Mouse (Mus musculus) forebrain, embryonic 15.5 days (tissue): ENCODE data around the gene Szt2. TPM values are rescaled to one million over a fixed set of nuclear protein-coding genes. Genes with fewer than 3 reads are reported as not detected.

ENCODE experiments used
- ATAC-seq: fragments of 200-750 bp; cut with Nextera tagmentation; replicated peaks from 2 replicates; pipeline ENCODE4 v1.8.0; 2017; ENCODE audit warnings: mild to moderate bottlenecking, moderate TSS enrichment, moderate library complexity
- H3K27ac ChIP-seq: fragments of 300-500 bp; sonication (generic); replicated peaks from 2 replicates; pipeline ENCODE4 v1.5.1; 2015; ENCODE audit warnings: mild to moderate bottlenecking, inconsistent platforms
- H3K27me3 ChIP-seq: fragments of 300-500 bp; sonication (generic); 2 replicates; pipeline ENCODE4 v1.6.1; 2015; ENCODE audit warnings: inconsistent platforms
- H3K36me3 ChIP-seq: fragments of 300-500 bp; sonication (generic); 2 replicates; pipeline ENCODE4 v1.6.1; 2015; ENCODE audit warnings: mild to moderate bottlenecking, inconsistent platforms
- H3K4me1 ChIP-seq: fragments of 300-500 bp; sonication (generic); 2 replicates; pipeline ENCODE4 v1.6.1; 2015; ENCODE audit warnings: inconsistent platforms
- H3K4me2 ChIP-seq: fragments of 300-500 bp; sonication (generic); replicated peaks from 2 replicates; pipeline ENCODE4 v1.6.1; 2015; ENCODE audit warnings: mild to moderate bottlenecking, inconsistent platforms
- H3K4me3 ChIP-seq: fragments of 300-500 bp; sonication (generic); 2 replicates; pipeline ENCODE4 v1.5.1; 2015; ENCODE audit warnings: mild to moderate bottlenecking, inconsistent platforms
- H3K9ac ChIP-seq: fragments of 300-500 bp; sonication (generic); replicated peaks from 2 replicates; pipeline ENCODE4 v1.6.1; 2015; ENCODE audit warnings: mild to moderate bottlenecking, inconsistent platforms
- H3K9me3 ChIP-seq: fragments of 300-500 bp; sonication (generic); 2 replicates; pipeline ENCODE4 v1.6.1; 2016; ENCODE audit warnings: inconsistent platforms
- WGBS: fragments of 180-500 bp; shearing (Covaris S2); methylation state at CpG from one replicate; pipeline ENCODE4 v1.1.7; 2015; ENCODE audit warnings: mixed read lengths; 5-methylcytosine and 5-hydroxymethylcytosine counted together
- polyA plus RNA-seq: library from polyadenylated mRNA; unstranded; fragments of >200 nt; fragmentation: Nextera tagmentation; extraction: Ambion mirVana; gene quantifications from 2 replicates; pipeline ENCODE4 v1.2.1, GENCODE M21; 2015

The Szt2 gene
- polyA plus RNA-seq, 1 experiment from 2014 or later = 12.7 TPM

DNA sequence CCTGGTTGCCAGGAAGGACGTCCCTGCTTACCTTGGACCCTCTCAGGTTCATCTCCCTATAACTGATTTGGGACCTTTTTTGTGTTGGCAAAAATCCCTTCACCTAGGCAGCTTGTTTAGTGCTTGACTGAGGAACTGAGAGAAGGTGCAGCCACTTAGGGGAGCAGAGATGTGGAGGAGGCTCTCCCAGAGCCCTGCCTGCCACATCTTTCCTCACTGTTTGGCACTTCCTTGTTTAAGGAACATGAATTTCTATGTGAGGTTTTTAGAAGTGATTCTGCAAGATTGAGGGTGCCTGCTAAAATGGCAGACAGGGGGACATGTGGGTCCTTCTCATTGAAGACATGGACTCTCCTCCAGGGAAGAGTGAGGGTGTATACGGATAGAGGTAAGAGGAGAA, 58.2 kb downstream of the Szt2 start:
- no peak for ATAC-seq

DNA sequence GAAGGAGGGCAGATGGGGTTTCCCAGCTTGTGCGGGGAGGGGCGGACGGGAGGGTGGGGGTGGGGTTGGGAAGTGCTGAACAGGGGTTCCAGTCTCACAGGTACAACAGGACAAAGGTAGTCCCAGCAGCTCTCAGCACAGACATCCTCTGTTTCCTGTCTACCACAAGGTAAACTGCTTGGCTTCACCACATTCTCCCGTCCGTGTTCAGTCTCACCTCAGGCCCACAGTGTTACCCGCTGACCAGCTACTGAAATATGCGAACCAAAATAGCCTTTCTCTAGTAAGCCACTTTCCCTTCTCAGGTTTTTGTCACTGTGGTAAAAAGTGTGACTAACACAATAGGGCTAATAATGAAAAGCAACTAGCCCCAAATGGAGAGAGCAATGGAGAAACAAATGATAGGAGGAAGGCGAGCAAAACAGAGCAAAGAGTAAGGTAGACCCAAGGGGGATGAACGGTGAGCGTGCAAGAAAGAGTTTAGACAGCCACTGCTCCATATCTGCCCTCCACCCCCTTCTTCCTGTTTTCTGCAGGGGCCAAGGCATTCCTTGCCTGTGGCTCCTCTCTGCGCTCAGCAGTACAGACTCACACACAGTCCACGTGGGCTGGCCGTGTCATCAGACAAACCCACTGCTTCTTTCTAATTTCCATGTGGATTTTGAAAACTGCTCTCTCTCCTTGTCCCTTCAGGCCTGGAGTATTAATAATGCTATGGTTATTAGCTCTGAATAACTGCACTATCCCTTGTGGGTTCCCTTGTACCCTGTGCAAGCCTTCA, 61.4 kb downstream of the Szt2 start:
- H3K4me2 ChIP-seq = no peak overlapping the region
- no peak overlapping the region for H3K4me3 ChIP-seq
- peaks cover 9% of the 10 kb centered on the region; the same call in 1 of the 2 replicates for H3K4me1 ChIP-seq
- no peak overlapping the region for H3K9ac ChIP-seq
- no peaks in the 10 kb centered on the region for H3K36me3 ChIP-seq
- H3K9me3 ChIP-seq = no peaks in the 10 kb centered on the region
- no peak overlapping the region for H3K27ac ChIP-seq
- H3K27me3 ChIP-seq = no peaks in the 10 kb centered on the region
- no peak for ATAC-seq
- WGBS = 79% methylated on average over 13 of the region's 13 CpGs

More for the DNA sequence above, 58.2 kb downstream of the Szt2 start:
- H3K4me1 ChIP-seq = peaks cover 23% of the 10 kb centered on the region
- no peaks in the 10 kb centered on the region for H3K36me3 ChIP-seq
- no peak overlapping the region for H3K4me3 ChIP-seq
- H3K9ac ChIP-seq = no peak overlapping the region
- no peak overlapping the region for H3K4me2 ChIP-seq
- no peaks in the 10 kb centered on the region for H3K9me3 ChIP-seq
- H3K27ac ChIP-seq = no peak overlapping the region
- 81% methylated on average over 2 of the region's 2 CpGs for WGBS
- H3K27me3 ChIP-seq = no peaks in the 10 kb centered on the region

DNA sequence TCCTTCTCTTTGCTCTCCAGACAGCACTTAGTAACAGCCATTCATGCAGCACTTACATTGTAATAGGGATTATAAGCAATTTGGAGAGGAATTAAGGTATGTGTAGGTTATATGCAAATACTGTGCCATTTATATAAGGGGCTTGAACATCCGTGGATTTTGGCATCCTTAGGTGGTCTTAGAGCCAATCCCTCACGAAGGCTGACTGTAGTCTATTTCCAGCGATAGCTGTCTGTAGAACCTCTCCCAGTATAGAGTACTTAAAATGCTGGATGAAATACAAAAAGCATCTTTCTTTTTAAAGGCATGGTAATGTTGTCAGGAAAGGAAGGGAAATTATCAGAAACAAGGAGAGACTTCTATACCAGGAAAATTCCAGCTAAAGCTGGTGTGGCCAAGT, 67.6 kb downstream of the Szt2 start:
- Histone ChIP-seq H3K4me3 (no peak overlapping the region), H3K4me1 (no peaks in the 10 kb centered on the region; the same call in 1 of the 2 replicates), H3K4me2 (no peak overlapping the region), H3K9me3 (no peaks in the 10 kb centered on the region), H3K27me3 (no peaks in the 10 kb centered on the region), H3K36me3 (no peaks in the 10 kb centered on the region), H3K27ac (peak overlapping the region; percentile 51), H3K9ac (no peak overlapping the region)
- WGBS = 65% methylated on average over 3 of the region's 3 CpGs
- no peak for ATAC-seq

DNA sequence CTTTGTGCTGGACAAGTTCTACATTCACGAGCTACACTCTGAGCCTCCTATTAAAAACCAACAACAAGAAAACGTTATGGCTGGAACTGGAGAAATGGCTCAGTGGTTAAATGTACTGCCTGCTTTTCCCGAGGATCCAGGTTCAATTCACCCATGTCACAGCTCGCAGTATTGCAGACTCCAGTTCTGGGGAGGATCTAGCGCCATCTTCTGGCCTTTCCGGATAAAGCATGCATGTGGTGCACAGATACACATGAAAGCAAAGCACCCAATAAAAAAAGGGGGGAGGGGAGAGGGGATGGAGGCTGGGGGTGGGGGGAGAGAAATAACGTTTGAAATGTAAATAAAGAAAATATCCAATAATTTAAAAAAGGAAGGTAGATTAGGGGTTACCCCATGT, 72.4 kb downstream of the Szt2 start:
- no peaks in the 10 kb centered on the region for H3K27me3 ChIP-seq

DNA sequence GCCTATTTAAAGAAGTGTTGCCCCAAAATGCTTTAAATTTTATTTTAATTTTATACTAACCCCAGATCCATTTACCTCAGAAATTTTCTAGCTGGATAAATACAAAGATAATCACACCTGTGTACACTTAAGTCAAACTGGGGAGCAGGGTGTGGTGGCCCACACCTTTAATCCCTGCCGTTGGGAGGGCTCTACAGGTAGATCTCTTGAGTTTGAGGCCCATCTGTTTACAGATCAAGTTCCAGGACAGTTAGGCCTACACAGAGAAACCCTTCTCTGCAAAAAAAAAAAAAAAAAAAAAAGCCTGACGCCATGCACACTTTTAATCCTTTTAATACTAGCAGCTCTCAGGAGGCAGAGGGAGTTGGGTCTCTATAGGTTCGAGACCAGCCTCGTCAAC, 73.1 kb downstream of the Szt2 start:
- WGBS = 78% methylated on average over 4 of the region's 4 CpGs
- no peaks in the 10 kb centered on the region for H3K4me1 ChIP-seq
- H3K9me3 ChIP-seq = no peaks in the 10 kb centered on the region
- ATAC-seq = no peak
- H3K27me3 ChIP-seq = no peaks in the 10 kb centered on the region
- H3K9ac ChIP-seq = no peak overlapping the region
- H3K4me2 ChIP-seq = no peak overlapping the region
- no peak overlapping the region for H3K4me3 ChIP-seq
- H3K36me3 ChIP-seq = no peaks in the 10 kb centered on the region
- H3K27ac ChIP-seq = no peak overlapping the region

More for the DNA sequence above, 72.4 kb downstream of the Szt2 start:
- H3K9me3 ChIP-seq = no peaks in the 10 kb centered on the region
- H3K9ac ChIP-seq = no peak overlapping the region
- H3K27ac ChIP-seq = no peak overlapping the region
- ATAC-seq = no peak
- no peak overlapping the region for H3K4me3 ChIP-seq
- no peaks in the 10 kb centered on the region; the same call in 1 of the 2 replicates for H3K4me1 ChIP-seq
- H3K4me2 ChIP-seq = no peak overlapping the region
- WGBS = 11% methylated on average over 7 of the region's 7 CpGs
- no peaks in the 10 kb centered on the region for H3K36me3 ChIP-seq

DNA sequence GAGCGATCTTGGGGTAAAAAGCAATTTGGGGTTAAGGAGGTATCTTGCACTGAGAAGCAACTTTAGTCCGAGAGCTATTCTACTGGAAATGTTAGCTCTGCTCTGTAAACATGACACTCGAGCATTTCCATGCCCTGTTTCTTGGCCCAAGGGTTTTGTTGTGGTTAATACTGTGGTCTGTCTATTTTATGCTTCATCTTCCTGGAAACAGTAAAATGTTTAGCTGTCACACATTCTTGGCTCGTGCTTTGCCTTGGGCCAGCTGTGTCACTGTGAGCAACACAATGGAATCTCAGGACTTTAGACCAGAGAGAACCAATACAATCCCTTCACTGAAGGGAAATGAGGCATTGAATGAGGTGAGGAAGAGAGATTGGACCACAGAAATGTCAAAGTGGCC, 77.3 kb downstream of the Szt2 start:
- 67% methylated on average over 4 of the region's 4 CpGs for WGBS
- Histone ChIP-seq H3K9me3 (no peaks in the 10 kb centered on the region), H3K36me3 (no peaks in the 10 kb centered on the region), H3K27ac (no peak overlapping the region), H3K4me2 (no peak overlapping the region), H3K27me3 (no peaks in the 10 kb centered on the region), H3K4me3 (no peak overlapping the region), H3K9ac (no peak overlapping the region), H3K4me1 (no peaks in the 10 kb centered on the region)
- no peak for ATAC-seq

DNA sequence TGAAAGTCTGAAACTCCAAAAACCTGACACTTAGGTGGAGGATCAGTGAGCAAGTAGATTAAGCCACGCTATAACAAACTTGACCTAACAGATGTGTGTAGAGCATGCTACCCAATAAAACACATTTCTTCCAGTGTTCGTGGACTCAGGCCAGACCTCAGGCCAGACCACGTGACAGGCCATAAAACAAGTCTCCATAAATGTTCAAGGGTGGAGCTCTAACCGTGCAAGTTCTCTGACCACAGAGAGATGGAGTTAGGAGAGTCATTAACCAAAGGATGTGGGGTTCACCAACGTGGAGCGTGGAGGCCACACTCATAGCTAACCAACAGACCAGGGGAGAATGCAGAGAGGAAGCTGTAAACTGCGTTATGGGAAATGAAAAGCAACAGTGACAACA, 82.6 kb downstream of the Szt2 start:
- Histone ChIP-seq H3K36me3 (no peaks in the 10 kb centered on the region), H3K4me3 (no peak overlapping the region), H3K4me1 (no peaks in the 10 kb centered on the region), H3K4me2 (no peak overlapping the region), H3K27ac (no peak overlapping the region), H3K27me3 (no peaks in the 10 kb centered on the region), H3K9ac (no peak overlapping the region), H3K9me3 (no peaks in the 10 kb centered on the region)
- 87% methylated on average over 7 of the region's 7 CpGs for WGBS
- no peak for ATAC-seq

DNA sequence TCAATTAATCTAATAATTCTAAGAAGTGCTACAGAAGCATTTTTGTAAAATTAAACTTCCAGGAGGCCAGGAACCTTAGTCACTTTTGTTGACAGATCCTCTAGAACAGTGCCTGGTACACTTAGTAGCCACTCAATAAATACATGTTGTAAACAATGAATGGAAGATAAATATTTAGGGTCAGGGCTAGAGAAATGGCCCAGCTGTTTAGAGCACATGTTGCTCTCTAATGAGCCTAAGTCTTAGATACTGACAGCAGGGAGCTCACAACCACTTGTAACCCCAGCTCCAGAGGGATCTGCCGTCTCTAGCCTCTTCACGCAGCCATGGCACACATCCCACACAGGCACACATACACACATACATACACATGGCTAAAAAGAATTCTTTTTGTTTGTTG, 88.4 kb downstream of the Szt2 start:
- Histone ChIP-seq H3K9me3 (no peaks in the 10 kb centered on the region), H3K4me3 (no peak overlapping the region), H3K4me1 (no peaks in the 10 kb centered on the region), H3K36me3 (no peaks in the 10 kb centered on the region), H3K9ac (no peak overlapping the region), H3K27ac (no peak overlapping the region), H3K27me3 (no peaks in the 10 kb centered on the region), H3K4me2 (no peak overlapping the region)
- no peak for ATAC-seq
- 76% methylated on average over 2 of the region's 2 CpGs for WGBS

DNA sequence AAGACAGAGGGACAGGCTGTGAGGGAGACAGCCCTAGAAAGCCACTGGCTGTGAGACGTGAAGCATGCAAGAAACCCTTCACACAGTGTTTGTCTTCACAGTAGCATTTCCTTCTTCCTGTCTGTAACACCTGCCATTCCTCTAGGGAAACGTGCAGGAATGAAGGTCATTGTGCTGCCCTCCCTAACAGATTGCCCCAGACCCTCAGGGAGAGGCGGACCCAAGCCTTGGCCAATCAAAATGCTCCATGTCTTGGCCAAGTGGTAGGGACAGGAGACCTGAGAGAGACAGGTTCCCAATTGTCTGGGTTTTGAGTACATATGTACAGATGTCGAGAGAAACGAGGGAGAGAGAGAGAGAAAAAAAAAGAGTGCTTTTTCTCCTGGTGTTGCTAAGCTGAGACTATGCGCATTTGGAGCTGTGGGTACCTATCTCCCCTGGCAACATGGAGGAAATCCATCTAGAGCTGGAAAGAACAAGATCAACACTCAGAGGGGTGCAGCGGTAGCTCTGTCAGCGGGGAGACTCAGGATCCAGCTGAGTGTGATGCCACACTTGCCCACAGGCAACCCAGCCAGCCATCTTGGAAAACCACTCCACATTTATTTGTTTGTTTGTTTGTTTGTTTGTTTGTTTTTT, 89.2 kb downstream of the Szt2 start:
- no peaks in the 10 kb centered on the region for H3K36me3 ChIP-seq
- no peaks in the 10 kb centered on the region for H3K9me3 ChIP-seq
- H3K4me2 ChIP-seq = no peak overlapping the region
- WGBS = 45% methylated on average over 8 of the region's 8 CpGs
- H3K27ac ChIP-seq = no peak overlapping the region
- H3K9ac ChIP-seq = no peak overlapping the region
- no peak overlapping the region for H3K4me3 ChIP-seq
- no peak for ATAC-seq
- H3K4me1 ChIP-seq = no peaks in the 10 kb centered on the region
- H3K27me3 ChIP-seq = no peaks in the 10 kb centered on the region

DNA sequence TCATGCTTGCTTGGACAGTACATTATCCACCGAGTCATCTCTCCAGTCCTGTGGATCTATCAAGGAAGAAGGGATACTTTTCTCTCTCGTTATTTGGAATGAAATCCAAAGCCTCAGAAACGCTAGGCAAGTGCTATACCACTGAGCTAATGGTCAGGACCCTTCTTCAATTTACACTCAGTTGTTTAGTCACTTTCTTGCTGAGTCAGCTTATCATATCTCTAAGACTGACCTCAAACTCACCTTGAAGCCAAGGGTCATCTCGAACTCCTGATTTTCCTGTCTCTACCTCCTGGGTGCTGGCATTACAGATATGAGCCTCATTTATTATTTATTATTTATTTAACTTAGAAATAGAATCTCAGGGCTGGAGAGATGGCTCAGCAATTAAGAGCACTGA, 92.4 kb downstream of the Szt2 start:
- Histone ChIP-seq H3K36me3 (no peaks in the 10 kb centered on the region), H3K9me3 (no peaks in the 10 kb centered on the region), H3K27ac (no peak overlapping the region), H3K4me1 (no peaks in the 10 kb centered on the region), H3K4me3 (no peak overlapping the region), H3K27me3 (no peaks in the 10 kb centered on the region), H3K4me2 (no peak overlapping the region), H3K9ac (no peak overlapping the region)
- WGBS = 88% methylated on average over 4 of the region's 4 CpGs
- ATAC-seq = no peak

DNA sequence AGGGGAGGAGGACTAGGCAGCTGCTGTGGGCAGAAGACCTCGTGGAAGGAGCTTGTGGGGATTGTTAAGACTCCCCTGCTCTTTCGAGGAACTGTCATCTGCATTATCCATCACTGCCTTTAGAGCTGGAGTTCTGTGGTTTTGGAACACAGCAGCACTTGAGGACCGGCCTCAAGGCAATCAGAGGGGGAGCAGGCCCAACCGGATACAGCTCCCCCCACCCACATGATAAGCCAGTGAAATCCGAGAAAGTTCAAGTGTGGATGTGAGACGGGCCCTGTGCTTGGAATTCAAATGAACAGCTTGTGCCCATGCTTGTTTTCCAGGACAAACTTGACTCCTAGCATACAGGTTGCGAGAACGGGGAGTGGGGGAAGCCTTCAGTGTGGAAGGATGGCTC, 93.8 kb downstream of the Szt2 start:
- Histone ChIP-seq H3K9me3 (no peaks in the 10 kb centered on the region), H3K27ac (no peak overlapping the region), H3K4me2 (no peak overlapping the region), H3K4me3 (no peak overlapping the region), H3K36me3 (no peaks in the 10 kb centered on the region), H3K4me1 (no peaks in the 10 kb centered on the region), H3K9ac (no peak overlapping the region), H3K27me3 (no peaks in the 10 kb centered on the region)
- ATAC-seq = no peak
- 66% methylated on average over 8 of the region's 8 CpGs for WGBS
